Mouse (Mus musculus): ENCODE results near the gene Sec63. TPM values are rescaled to one million over a fixed set of nuclear protein-coding genes. Genes with fewer than 3 reads are reported as not detected.

Gene Sec63
- polyA plus RNA-seq, 1 experiment, result 22.7 TPM

DNA sequence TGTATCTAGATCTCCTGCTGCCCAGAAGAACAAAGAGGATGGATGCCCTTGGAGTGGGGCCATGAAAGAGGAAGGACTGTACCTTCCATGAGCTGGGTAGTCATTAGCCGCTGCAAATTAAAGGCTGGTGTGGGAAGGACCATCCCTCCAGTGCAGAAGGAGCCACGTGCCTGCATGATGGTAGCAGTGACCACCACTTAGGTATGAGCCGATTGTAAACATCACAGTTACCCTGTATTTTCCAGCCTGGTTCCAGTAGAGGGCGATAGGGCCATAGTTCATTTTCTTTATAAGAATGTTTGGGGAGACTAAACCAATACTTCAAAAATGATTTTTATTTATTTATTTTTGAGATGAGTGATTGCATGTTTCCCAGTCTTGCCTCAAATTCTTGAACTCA lies 71.4 kb downstream of the Sec63 start:
- H3K4me3 ChIP-seq, result no peak overlapping the region
- no peaks in the 10 kb centered on the region for H3K79me2 ChIP-seq (ENCODE audit: control insufficient read depth, insufficient read depth)
- no peak overlapping the region for H3ac ChIP-seq (ENCODE audit: control insufficient read depth, insufficient read length)
- no peaks in the 10 kb centered on the region for H3K27me3 ChIP-seq (ENCODE audit: control insufficient read depth, insufficient read depth, insufficient read length)
- no peak for TF ChIP-seq MYOG (IDR thresholded peaks at IDR 0.05; ENCODE audit: control insufficient read depth in 1 of 3, insufficient read depth in 1 of 3, insufficient read length in 2 of 3, low read depth in 2 of 3)
- TF ChIP-seq TCF12 (IDR thresholded peaks at IDR 0.05; ENCODE audit: insufficient read depth, poor library complexity, severe bottlenecking), result no peak
- TF ChIP-seq POLR2A (IDR thresholded peaks at IDR 0.05; ENCODE audit: insufficient read length, low read depth), result no peak
- TF ChIP-seq SRF (IDR thresholded peaks at IDR 0.05; ENCODE audit: control insufficient read depth, insufficient read length, low read depth), result no peak
- TF ChIP-seq TCF3 (IDR thresholded peaks at IDR 0.05; ENCODE audit: insufficient read length, low read depth), result no peak
- TF ChIP-seq MYOD1 (IDR thresholded peaks at IDR 0.05; ENCODE audit: control insufficient read depth in 1 of 3, insufficient read length in 2 of 3, low read depth in 2 of 3), result no peak
- no peak for TF ChIP-seq REST (IDR thresholded peaks at IDR 0.05; ENCODE audit: insufficient read depth, insufficient read length)
- peaks cover 39% of the 10 kb centered on the region for H3K36me3 ChIP-seq (ENCODE audit: control insufficient read depth, insufficient read depth)
- H3K4me2 ChIP-seq (ENCODE audit: low read depth), result no peak overlapping the region

DNA sequence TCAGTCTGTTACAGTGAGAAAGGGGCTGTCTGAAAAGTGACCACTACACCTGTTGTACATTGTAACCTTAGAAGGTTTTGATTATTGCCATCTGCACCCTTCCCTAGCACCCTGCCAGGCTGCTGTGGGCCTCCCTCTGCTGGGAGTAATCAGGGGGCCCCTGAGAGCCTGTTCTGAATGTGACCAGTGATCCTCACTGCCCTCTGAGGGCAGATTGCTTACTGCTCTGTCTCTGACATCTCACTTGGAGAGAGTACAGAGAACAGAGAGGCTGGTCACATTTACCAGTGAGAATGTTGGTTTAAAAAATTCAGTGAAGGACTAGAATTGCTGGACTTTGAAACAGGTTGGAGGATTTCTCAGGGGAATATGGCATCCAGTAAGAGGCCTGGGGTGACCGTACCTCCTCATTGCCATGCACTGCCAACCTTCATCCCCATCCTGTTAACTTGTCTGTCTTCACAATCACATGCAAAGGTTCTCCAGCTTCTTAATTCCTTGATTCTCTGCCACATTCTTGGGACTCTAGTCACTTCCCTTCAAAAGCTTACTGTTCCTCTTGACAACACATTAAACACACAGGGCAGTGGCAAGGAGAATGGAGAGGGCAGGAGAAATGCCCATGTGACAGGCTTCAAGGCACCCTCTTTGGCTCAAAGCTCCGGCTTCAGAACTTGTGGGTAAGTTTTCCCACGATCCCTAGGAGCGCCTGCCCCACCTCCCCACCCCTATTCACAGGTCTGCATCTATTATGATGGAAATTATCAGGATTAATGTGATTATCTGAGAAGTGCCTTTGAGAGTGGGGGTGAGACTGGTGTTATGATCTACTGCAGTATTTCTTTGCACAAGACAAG lies 72.8 kb downstream of the Sec63 start:
- H3ac ChIP-seq (ENCODE audit: control insufficient read depth, insufficient read length), result no peak overlapping the region
- H3K4me2 ChIP-seq (ENCODE audit: low read depth), result no peak overlapping the region
- TF ChIP-seq REST (IDR thresholded peaks at IDR 0.05; ENCODE audit: insufficient read depth, insufficient read length), result no peak
- TF ChIP-seq TCF3 (IDR thresholded peaks at IDR 0.05; ENCODE audit: insufficient read length, low read depth), result no peak
- no peak for TF ChIP-seq SRF (IDR thresholded peaks at IDR 0.05; ENCODE audit: control insufficient read depth, insufficient read length, low read depth)
- no peak for TF ChIP-seq MYOG (IDR thresholded peaks at IDR 0.05; ENCODE audit: control insufficient read depth in 1 of 3, insufficient read depth in 1 of 3, insufficient read length in 2 of 3, low read depth in 2 of 3)
- no peak for TF ChIP-seq CEBPB (IDR thresholded peaks at IDR 0.05; ENCODE audit: insufficient read depth, poor library complexity, severe bottlenecking)
- no peak for TF ChIP-seq POLR2AphosphoS2 (IDR thresholded peaks at IDR 0.05; ENCODE audit: insufficient read length, low read depth)
- TF ChIP-seq MYOD1 (IDR thresholded peaks at IDR 0.05; ENCODE audit: control insufficient read depth in 1 of 3, insufficient read length in 2 of 3, low read depth in 2 of 3), result no peak
- TF ChIP-seq USF1 (IDR thresholded peaks at IDR 0.05; ENCODE audit: low read depth), result no peak
- no peak for TF ChIP-seq MAX (IDR thresholded peaks at IDR 0.05; ENCODE audit: low read depth)
- no peak for TF ChIP-seq POLR2A (IDR thresholded peaks at IDR 0.05; ENCODE audit: insufficient read length, low read depth)
- TF ChIP-seq E2F4 (IDR thresholded peaks at IDR 0.05; ENCODE audit: insufficient read depth), result no peak
- no peak for TF ChIP-seq TCF12 (IDR thresholded peaks at IDR 0.05; ENCODE audit: insufficient read depth, poor library complexity, severe bottlenecking)
- H3K4me3 ChIP-seq, result no peak overlapping the region
- H3K27me3 ChIP-seq (ENCODE audit: control insufficient read depth, insufficient read depth, insufficient read length), result no peaks in the 10 kb centered on the region
- H3K36me3 ChIP-seq (ENCODE audit: control insufficient read depth, insufficient read depth), result peaks cover 27% of the 10 kb centered on the region
- no peaks in the 10 kb centered on the region for H3K79me2 ChIP-seq (ENCODE audit: control insufficient read depth, insufficient read depth)

DNA sequence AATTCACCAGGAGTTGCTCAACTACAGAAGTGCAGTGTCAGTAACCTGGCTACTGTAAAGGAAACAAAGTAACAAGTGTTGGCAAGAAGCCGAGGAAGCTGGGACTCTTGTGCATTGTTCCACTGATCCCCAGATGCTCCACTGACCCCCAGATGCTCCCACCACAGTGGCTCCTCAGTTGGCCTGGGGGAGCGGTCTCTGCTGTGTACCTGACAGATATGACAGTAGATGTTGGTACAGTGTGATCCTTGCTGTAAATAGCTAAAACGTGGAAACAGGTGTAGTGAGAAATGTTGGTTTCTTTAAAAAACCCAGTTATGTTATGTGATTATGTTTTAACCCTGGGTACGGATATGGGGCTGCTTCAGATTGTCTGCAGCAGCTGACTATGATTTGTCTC lies 76.8 kb downstream of the Sec63 start:
- H3K36me3 ChIP-seq (ENCODE audit: control insufficient read depth, insufficient read depth), result peaks cover 8% of the 10 kb centered on the region
- no peak overlapping the region for H3K4me3 ChIP-seq
- TF ChIP-seq POLR2A (IDR thresholded peaks at IDR 0.05; ENCODE audit: insufficient read length, low read depth) (no peak), MYOD1 (IDR thresholded peaks at IDR 0.05; ENCODE audit: control insufficient read depth in 1 of 3, insufficient read length in 2 of 3, low read depth in 2 of 3) (peak in 1 of 3 experiments; percentile 18)
- no peak overlapping the region for H3ac ChIP-seq (ENCODE audit: control insufficient read depth, insufficient read length)
- no peaks in the 10 kb centered on the region for H3K27me3 ChIP-seq (ENCODE audit: control insufficient read depth, insufficient read depth, insufficient read length)
- H3K4me2 ChIP-seq (ENCODE audit: low read depth), result no peak overlapping the region
- H3K79me2 ChIP-seq (ENCODE audit: control insufficient read depth, insufficient read depth), result no peaks in the 10 kb centered on the region

GRCm38 (mm10) chr10:42838736-42839135 lies 77.4 kb downstream of the Sec63 start:
- no peak overlapping the region for H3K4me3 ChIP-seq
- no peak for TF ChIP-seq SRF (IDR thresholded peaks at IDR 0.05; ENCODE audit: control insufficient read depth, insufficient read length, low read depth)
- no peak for TF ChIP-seq TCF12 (IDR thresholded peaks at IDR 0.05; ENCODE audit: insufficient read depth, poor library complexity, severe bottlenecking)
- TF ChIP-seq MYOD1 (IDR thresholded peaks at IDR 0.05; ENCODE audit: control insufficient read depth in 1 of 3, insufficient read length in 2 of 3, low read depth in 2 of 3), result no peak
- no peak for TF ChIP-seq USF1 (IDR thresholded peaks at IDR 0.05; ENCODE audit: low read depth)
- TF ChIP-seq CEBPB (IDR thresholded peaks at IDR 0.05; ENCODE audit: insufficient read depth, poor library complexity, severe bottlenecking), result no peak
- TF ChIP-seq E2F4 (IDR thresholded peaks at IDR 0.05; ENCODE audit: insufficient read depth), result no peak
- TF ChIP-seq TCF3 (IDR thresholded peaks at IDR 0.05; ENCODE audit: insufficient read length, low read depth), result no peak
- TF ChIP-seq POLR2A (IDR thresholded peaks at IDR 0.05; ENCODE audit: insufficient read length, low read depth), result no peak
- TF ChIP-seq MYOG (IDR thresholded peaks at IDR 0.05; ENCODE audit: control insufficient read depth in 1 of 3, insufficient read depth in 1 of 3, insufficient read length in 2 of 3, low read depth in 2 of 3), result no peak
- no peak for TF ChIP-seq POLR2AphosphoS2 (IDR thresholded peaks at IDR 0.05; ENCODE audit: insufficient read length, low read depth)
- TF ChIP-seq REST (IDR thresholded peaks at IDR 0.05; ENCODE audit: insufficient read depth, insufficient read length), result no peak
- no peak for TF ChIP-seq MAX (IDR thresholded peaks at IDR 0.05; ENCODE audit: low read depth)
- H3K4me2 ChIP-seq (ENCODE audit: low read depth), result no peak overlapping the region
- H3K27me3 ChIP-seq (ENCODE audit: control insufficient read depth, insufficient read depth, insufficient read length), result no peaks in the 10 kb centered on the region
- no peaks in the 10 kb centered on the region for H3K79me2 ChIP-seq (ENCODE audit: control insufficient read depth, insufficient read depth)
- H3ac ChIP-seq (ENCODE audit: control insufficient read depth, insufficient read length), result no peak overlapping the region
- H3K36me3 ChIP-seq (ENCODE audit: control insufficient read depth, insufficient read depth), result peaks cover 8% of the 10 kb centered on the region

DNA sequence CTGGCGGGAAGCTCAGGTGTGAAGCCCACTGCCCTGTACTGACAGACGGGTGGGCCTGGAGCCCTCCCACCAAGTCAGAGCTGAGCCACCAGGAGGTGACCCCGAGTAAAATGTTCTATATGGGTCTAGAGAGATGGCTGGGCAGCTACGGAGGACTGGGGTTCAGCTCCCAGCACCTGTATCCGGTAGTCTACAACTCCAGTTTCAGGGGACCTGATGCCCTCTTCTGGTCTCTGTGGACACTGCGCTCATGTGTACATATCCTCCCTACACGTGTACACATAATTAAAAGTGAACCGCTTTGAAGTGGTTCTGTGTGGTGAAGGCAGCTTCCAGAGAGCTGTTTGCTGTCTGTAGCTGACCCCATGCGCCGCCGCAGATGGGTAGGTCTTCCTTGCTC lies 78.7 kb downstream of the Sec63 start:
- Histone ChIP-seq H3ac (ENCODE audit: control insufficient read depth, insufficient read length) (no peak overlapping the region), H3K79me2 (ENCODE audit: control insufficient read depth, insufficient read depth) (no peaks in the 10 kb centered on the region), H3K4me3 (no peak overlapping the region), H3K4me2 (ENCODE audit: low read depth) (no peak overlapping the region), H3K36me3 (ENCODE audit: control insufficient read depth, insufficient read depth) (no peaks in the 10 kb centered on the region), H3K27me3 (ENCODE audit: control insufficient read depth, insufficient read depth, insufficient read length) (no peaks in the 10 kb centered on the region)
- TF ChIP-seq REST (IDR thresholded peaks at IDR 0.05; ENCODE audit: insufficient read depth, insufficient read length), result no peak
- TF ChIP-seq CEBPB (IDR thresholded peaks at IDR 0.05; ENCODE audit: insufficient read depth, poor library complexity, severe bottlenecking), result no peak

Measured in myocyte (in vitro differentiated cells).